Mouse (Mus musculus) macrophage (primary cell): Measurements from ENCODE around the gene Gnai3. TPM values are rescaled to one million over a fixed set of nuclear protein-coding genes. Genes with fewer than 3 reads are reported as not detected.

Experiments used
- H3K27ac ChIP-seq: fragments of 350-480 bp; formaldehyde crosslinking; 2 replicates; pipeline ENCODE4 v1.9.0; 2021
- H3K36me3 ChIP-seq: fragments of 350-480 bp; formaldehyde crosslinking; 2 replicates; pipeline ENCODE4 v1.9.0; 2021; ENCODE audit errors: inconsistent target
- H3K4me3 ChIP-seq: fragments of 350-480 bp; formaldehyde crosslinking; 2 replicates; pipeline ENCODE4 v1.9.0; 2021; ENCODE audit errors: inconsistent target
- H3K79me2 ChIP-seq: fragments of 350-480 bp; formaldehyde crosslinking; 2 replicates; pipeline ENCODE4 v1.9.0; 2021; ENCODE audit errors: inconsistent target
- WGBS: methylation state at CpG from one replicate; pipeline ENCODE4 v1.1.7; 2026; ENCODE audit warnings: inconsistent platforms; ENCODE audit not compliant: missing documents; 5-methylcytosine and 5-hydroxymethylcytosine counted together
- polyA plus RNA-seq: library from polyadenylated mRNA; stranded (reverse); fragments of 250-400 nt; gene quantifications from 3 replicates; pipeline ENCODE4 v1.2.4, GENCODE M21; 2018; ENCODE audit warnings: inconsistent platforms
- total RNA-seq, 78 experiments: library from RNA; depleted of rRNA; stranded (reverse); fragments of 250-400 nt; gene quantifications; 1 replicate in 9 of 78; 2 replicates in 24 of 78; 3 replicates in 43 of 78; 4 replicates in 2 of 78; pipeline ENCODE4 v1.2.4; 2018; ENCODE audit warnings: inconsistent platforms in 56 of 78

Gene Gnai3
- total RNA-seq (2018; cell fraction: chromatin; rRNA removed), result 10 to 100 TPM; 20.6 to 66.4 (median 35.6) TPM
- total RNA-seq (2018; cell fraction: cytosol; rRNA removed), result 100 to 1,000 TPM in 10 of 26 experiments, 10 to 100 TPM in 16; 76.9 to 155 (median 97.7) TPM
- total RNA-seq (2018; cell fraction: nucleus; rRNA removed), result 100 to 1,000 TPM in 2 of 26 experiments, 10 to 100 TPM in 24; 44.4 to 109 (median 66.3) TPM
- polyA plus RNA-seq, result 64.3 to 104 TPM (median 77.4 TPM) in 3 replicates

DNA sequence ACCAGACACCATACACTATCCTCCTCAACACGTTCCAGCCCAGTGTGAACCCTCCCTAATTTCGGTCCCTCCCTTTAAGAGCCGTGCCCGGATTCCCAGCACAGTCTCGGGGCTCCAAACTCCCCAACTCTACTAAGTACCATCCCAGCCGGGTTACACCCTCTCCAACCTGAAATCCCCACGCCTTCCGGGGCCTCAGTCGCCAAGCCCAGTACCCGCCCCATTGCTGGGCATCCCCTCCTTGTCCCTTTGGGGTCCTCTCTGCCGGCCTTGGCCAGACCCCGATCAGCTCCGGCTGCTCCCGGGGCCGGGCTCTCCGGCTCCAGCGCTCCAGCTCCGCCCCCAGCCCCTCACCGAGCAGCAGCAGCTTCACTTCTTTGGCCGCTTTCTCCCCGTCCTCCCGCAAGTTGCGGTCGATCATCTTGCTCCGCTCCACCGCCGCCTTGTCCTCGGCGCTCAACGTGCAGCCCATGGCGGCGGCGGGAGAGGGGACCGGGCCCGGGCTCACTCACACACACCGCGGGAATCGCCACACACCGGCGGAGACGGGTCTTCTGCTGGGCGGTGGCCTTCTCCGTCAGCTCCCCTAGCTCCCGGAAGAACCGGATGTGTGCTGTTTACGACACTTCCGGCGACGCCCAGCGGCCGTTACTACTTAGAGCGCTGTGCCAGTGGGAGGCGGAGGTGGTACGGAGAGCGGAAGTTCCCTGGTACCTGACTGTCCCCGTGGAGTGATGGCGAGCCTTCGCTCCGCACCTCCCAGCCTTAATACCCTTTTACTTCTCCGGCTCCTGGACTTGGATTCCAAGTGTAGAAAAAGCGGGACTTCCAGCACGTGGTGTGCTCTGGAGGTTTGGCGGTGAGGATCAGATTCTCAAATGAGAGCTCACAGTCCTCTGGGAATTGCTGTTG lies at the start of gene Gnai3:
Gnai3 (minus strand) TSS at position 613 of the 912 bp plus-strand sequence.
- Histone ChIP-seq H3K27ac (peak within 1 kb of the TSS; percentile 69), H3K79me2 (peaks cover 53% of the 10 kb centered on the region), H3K4me3 (peak within 1 kb of the TSS; percentile 90), H3K36me3 (no peaks in the 10 kb centered on the region)
- 1% methylated on average over 60 of the region's 63 CpGs for WGBS

- no peak overlapping the region for H3K27ac ChIP-seq
- H3K36me3 ChIP-seq, result no peaks in the 10 kb centered on the region
- H3K4me3 ChIP-seq, result no peak overlapping the region
- 79% methylated on average over 4 of the region's 4 CpGs for WGBS
- H3K79me2 ChIP-seq, result peaks cover 11% of the 10 kb centered on the region
Observed at GRCm38 (mm10) chr3:108195287-108195686, 49.3 kb upstream of the Gnai3 start.

DNA sequence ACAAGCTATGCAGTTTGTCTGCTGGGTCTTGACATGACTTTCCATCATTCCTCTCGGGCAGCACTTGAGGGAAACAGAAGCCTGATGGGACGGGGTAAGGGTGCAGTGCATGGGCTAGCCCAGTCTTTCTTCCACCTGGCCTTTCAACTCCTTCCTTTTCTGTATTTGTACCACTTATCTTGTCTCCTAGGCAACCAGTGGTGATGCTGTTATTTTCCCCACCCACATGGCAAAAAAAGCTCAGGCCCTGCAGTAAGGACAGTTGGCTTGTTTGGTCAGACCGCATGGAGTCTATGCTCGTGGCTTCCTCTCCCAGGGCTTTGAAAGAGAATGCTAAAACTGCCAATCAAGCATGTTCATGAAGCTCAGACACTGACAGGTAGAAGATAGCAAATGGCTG lies 47.7 kb upstream of the Gnai3 start:
- 98% methylated on average over 4 of the region's 4 CpGs for WGBS
- H3K4me3 ChIP-seq, result no peak overlapping the region
- H3K27ac ChIP-seq, result no peak overlapping the region
- H3K36me3 ChIP-seq, result no peaks in the 10 kb centered on the region
- no peaks in the 10 kb centered on the region; the same call in 1 of the 2 replicates for H3K79me2 ChIP-seq

DNA sequence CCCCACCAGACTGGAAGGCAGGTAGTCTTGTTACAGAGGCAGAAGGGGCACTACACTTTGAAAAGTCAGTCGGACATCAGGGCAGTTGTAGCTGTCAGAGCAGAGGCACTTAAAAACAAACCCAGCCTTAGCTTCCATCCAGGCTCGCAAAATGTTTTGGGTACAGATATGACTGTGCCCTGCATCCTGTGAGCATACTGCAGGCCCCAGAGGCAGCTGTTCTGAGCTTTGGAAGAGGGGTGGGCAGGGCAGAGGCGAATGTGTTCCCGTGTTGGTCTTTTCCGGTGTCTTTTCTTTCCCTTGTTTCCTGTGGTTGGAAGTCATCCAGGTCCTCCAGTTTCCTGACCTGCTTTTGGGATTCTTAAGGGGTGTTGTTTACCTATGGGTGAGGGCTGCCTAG lies 44.0 kb upstream of the Gnai3 start:
- Histone ChIP-seq H3K36me3 (no peaks in the 10 kb centered on the region), H3K4me3 (no peak overlapping the region), H3K27ac (no peak overlapping the region), H3K79me2 (no peaks in the 10 kb centered on the region)
- 80% methylated on average over 5 of the region's 5 CpGs for WGBS

DNA sequence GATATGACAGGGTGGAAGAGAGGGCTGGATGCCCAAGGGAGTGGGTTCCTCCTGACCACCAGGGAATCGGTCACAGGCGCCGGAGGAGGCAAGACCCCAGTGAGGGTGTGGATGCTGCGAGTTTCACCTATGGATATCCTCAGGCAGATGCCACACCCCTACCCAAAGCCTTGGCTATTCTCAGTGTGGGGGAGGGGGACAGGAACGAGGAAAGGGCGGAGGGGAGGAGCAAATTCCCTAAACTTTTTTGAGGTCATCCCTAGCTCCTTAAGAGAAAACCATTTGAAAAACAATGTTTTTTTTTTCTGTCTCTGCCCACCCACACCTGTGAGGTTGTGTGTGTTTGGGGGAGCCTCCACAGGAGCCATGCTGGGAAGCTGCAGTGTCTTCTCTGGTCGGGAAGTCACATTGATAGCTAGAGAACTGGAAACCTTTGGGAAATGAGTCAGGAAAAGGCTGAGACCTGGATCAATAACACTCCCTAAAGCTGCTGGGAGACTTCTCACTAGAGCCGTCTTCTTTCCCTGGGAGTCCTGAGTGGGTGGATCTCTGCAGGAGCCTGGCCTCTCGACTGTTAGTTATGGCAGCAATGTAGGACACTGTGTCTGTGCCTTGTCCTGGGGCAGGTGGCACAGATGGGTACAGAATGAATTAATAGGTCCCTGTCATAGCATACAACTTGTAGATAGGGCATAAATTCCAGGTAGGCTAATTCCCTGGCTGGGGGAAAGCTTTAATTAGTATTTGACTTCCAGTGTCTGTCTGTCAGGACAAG lies 43.0 kb upstream of the Gnai3 start:
- WGBS, result 94% methylated on average over 9 of the region's 9 CpGs
- Histone ChIP-seq H3K4me3 (no peak overlapping the region), H3K27ac (no peak overlapping the region), H3K79me2 (no peaks in the 10 kb centered on the region), H3K36me3 (no peaks in the 10 kb centered on the region)

DNA sequence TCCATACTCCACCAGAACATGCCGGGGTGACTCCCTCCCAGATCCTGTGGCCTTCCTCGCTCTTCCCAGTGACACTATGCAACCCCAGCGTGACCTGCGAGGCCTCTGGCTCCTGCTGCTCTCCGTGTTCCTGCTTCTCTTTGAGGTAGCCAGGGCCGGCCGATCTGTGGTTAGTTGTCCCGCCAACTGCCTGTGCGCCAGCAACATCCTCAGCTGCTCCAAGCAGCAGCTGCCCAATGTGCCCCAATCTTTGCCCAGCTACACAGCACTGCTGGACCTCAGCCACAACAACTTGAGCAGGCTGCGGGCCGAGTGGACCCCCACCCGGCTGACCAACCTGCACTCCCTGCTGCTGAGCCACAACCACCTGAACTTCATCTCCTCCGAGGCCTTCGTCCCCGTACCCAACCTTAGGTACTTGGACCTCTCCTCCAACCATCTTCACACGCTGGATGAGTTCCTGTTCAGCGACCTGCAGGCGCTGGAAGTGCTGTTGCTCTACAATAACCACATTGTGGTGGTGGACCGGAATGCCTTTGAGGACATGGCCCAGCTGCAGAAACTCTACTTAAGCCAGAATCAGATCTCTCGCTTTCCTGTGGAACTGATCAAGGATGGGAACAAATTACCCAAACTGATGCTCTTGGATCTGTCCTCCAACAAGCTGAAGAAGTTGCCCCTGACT lies 41.3 kb upstream of the Gnai3 start:
- no peak overlapping the region for H3K27ac ChIP-seq
- H3K4me3 ChIP-seq, result no peak overlapping the region
- no peaks in the 10 kb centered on the region for H3K79me2 ChIP-seq
- 65% methylated on average over 20 of the region's 20 CpGs for WGBS
- no peaks in the 10 kb centered on the region for H3K36me3 ChIP-seq

GRCm38 (mm10) chr3:108186098-108187047 lies 40.4 kb upstream of the Gnai3 start, which contains the start of gene Amigo1:
Amigo1 (plus strand) TSS chr3:108186335.
- H3K79me2 ChIP-seq, result no peaks in the 10 kb centered on the region
- H3K27ac ChIP-seq, result no peak within 1 kb of the TSS
- H3K36me3 ChIP-seq, result no peaks in the 10 kb centered on the region
- peak within 1 kb of the TSS; percentile 35 for H3K4me3 ChIP-seq
- 2% methylated on average over 87 of the region's 100 CpGs for WGBS

- peak overlapping the region; percentile 35 for H3K4me3 ChIP-seq
- no peaks in the 10 kb centered on the region for H3K79me2 ChIP-seq
- H3K36me3 ChIP-seq, result no peaks in the 10 kb centered on the region
- 3% methylated on average over 16 of the region's 16 CpGs for WGBS
- no peak overlapping the region for H3K27ac ChIP-seq
Observed at GRCm38 (mm10) chr3:108185460-108186097, 39.6 kb upstream of the Gnai3 start.

GRCm38 (mm10) chr3:108184742-108185141 lies 38.8 kb upstream of the Gnai3 start:
- WGBS, result 92% methylated on average over 3 of the region's 3 CpGs
- H3K4me3 ChIP-seq, result no peak overlapping the region
- H3K36me3 ChIP-seq, result no peaks in the 10 kb centered on the region
- no peaks in the 10 kb centered on the region for H3K79me2 ChIP-seq
- no peak overlapping the region for H3K27ac ChIP-seq

DNA sequence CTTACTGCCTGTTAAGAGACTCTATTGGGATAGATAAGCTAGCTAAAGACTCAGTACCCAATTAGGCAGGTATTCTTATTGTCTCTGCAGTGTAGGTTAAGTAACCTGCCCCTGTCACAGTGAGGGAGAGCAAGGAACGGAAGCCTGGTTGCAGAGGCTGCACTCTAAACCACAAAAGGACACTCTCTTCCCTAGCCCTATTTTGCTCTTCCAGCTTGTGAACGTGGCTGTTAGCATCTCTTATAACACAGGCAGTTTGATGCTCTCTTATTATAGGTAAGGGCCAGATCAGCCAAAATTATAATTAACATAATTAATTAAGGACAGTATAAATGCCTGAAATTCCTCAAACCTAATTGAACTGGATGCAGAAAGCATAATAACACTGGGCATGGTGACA lies 34.6 kb upstream of the Gnai3 start:
- no peaks in the 10 kb centered on the region for H3K79me2 ChIP-seq
- H3K36me3 ChIP-seq, result no peaks in the 10 kb centered on the region
- no peak overlapping the region for H3K27ac ChIP-seq
- WGBS, result 17% methylated on average over 2 of the region's 2 CpGs
- H3K4me3 ChIP-seq, result no peak overlapping the region

GRCm38 (mm10) chr3:108178756-108179715 lies 33.1 kb upstream of the Gnai3 start:
- 83% methylated on average over 7 of the region's 7 CpGs for WGBS
- Histone ChIP-seq H3K79me2 (no peaks in the 10 kb centered on the region), H3K4me3 (no peak overlapping the region), H3K36me3 (no peaks in the 10 kb centered on the region), H3K27ac (no peak overlapping the region)
